Mouse (Mus musculus): Measurements from ENCODE around the gene Lhfpl2.
"Not testable (repeated sequence)": the region's sequence is repeated elsewhere in the genome, so short reads cannot be mapped to it uniquely, and the experiment has no call there.

Lhfpl2 gene

DNA sequence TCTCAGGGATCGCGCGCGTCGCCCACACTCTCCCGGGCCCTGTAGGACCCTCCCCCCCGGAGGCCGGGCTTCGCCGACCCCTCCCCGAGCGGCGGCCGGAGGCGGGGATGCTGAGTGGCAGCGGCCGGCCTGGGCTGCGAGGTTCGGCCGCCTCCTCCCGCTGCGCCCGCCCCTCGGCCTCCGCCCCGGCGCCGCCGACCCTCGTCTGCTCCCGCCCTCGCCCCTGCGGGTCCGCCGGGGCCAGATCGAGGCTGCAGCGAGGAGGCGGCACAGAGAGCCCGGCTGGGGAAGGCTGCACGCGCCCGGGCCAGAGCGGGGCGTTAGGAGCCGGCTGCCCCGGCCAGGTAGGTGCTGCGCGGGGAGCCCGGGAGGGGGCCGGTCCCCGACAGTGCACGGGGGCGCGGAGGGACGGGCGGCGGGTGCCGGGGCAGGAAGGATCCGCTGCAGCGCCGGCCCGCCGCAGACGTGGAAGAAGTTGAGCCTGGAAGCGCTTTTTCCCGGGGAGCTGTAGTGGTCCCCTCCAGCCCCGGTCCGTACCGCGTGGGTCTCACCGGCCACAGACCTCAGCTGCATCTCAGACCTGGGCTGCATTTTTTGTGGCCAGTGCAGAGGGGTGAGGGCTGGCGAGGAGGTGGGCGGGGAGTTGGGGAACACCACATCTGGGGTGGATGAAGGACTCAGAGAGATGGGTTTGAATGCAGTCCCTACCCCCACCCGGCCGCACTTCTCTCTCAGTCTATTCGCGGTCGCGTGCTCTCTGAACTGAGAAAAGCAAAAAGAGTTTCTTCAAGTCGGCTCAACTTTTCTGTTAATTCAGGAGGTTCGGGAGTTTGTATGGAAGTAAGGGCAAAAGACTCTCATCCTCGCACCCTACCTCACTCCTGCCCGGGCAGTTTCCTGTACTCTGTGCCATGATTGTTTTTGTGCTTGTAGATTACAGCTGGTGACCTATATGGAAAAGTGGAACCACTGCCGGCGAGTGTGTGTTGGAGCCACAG lies at the start of gene Lhfpl2:
Gene Lhfpl2 (plus strand): TSS at position 234 of the 998 bp plus-strand sequence.
- DNase-seq: peak; percentile 85

DNA sequence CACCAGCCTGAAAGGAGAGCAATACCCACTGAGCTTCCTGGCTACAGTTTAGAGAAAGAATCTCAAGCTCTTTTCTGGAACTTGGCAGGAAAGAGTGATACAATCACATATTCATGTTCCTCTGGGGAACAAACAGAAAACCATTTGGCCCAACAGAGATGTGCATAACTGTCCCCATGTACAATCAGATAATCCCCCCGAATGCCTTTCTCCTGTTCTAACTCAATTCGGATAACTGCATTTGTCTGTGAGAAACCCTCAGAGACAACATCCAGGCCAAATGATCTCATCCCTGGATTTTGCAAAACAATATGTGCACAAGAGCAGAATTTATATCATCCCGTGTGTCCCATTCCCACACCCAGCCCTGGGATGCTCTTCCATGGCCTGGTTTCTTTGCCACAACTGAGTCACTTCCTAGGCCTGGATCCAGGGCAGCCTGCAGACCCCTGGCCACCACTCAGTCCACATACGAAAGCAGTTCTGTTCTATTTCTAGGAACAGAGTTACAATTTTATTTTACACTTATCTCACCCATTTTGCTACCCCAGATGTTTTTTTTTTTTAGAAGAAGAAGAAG lies 45.5 kb upstream of the Lhfpl2 start:
- peak; percentile 72 for DNase-seq

DNA sequence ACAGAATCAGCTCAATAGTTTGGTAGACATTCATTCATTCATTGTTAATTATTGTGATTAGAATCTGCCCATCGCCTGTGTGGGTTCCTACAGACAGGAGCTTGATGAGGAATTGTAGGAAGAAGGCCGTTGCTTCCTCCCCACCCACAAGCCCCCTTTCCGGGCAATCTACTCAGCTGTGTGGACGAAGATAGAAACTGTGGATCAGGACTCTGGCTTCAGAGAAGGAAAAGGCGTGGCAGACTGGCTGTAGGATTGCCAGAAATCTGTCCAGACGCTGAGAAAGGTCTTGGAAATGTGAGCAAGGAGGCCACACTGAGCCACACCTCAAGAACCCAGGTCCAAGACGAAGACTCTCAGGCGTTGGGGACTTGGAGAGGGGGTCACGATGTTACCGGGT lies 43.6 kb upstream of the Lhfpl2 start:
- no peak for DNase-seq

DNA sequence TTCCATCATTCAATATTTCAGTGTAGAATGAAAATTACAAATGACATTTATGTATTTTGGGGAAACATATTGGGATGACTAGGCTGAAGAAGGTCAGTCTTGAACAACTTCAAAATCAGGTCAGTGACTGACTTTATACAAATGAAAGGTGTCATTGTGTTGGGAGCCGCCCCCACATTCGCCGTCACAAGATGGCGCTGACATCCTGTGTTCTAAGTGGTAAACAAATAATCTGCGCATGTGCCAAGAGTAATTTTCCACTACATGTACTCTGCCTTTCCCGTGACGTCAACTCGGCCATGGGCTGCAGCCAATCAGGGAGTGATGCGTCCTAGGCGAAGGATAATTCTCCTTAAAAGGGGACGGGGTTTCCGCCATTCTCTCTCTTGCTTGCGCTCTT lies 33.0 kb upstream of the Lhfpl2 start:
- not testable (repeated sequence) for DNase-seq

DNA sequence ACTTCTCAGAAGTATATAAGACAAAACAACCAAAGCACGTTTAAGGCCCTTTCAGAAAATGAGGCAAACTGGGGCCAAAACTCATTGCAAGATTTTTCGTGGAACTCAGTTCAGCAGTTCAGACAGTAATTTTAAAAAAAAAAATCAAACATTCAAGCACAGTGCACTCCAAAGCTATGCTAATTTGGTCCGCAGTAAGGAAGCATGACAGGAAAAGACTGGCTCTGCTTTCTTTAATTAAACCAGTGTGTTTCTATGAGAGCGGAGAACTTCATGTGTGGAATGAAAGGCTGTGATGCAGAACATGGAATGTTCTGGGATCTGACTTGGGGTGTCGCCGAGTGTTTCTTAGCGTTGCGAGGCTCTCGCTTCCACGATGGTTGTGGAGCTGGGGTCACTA lies 28.4 kb upstream of the Lhfpl2 start:
- no peak for DNase-seq

DNA sequence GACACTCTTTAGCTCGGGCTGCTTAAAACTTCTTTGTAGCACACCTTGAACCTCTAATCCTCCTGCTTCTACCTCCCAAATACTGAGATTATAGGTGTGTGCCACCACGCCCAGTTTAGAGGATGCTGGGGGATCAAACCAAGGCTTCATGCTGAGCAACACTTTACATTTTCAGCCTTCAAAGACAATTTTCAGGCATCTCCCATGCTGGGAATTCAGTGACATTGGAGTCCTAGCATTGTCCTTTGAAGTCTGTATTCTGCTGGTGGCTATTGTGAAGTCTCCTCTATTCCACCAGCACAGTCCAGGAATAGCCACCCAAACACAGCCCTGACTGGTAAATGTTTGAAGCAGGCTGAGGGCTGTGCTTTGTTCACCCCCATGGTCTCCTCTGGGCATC lies 27.0 kb upstream of the Lhfpl2 start:
- DNase-seq: no peak

DNA sequence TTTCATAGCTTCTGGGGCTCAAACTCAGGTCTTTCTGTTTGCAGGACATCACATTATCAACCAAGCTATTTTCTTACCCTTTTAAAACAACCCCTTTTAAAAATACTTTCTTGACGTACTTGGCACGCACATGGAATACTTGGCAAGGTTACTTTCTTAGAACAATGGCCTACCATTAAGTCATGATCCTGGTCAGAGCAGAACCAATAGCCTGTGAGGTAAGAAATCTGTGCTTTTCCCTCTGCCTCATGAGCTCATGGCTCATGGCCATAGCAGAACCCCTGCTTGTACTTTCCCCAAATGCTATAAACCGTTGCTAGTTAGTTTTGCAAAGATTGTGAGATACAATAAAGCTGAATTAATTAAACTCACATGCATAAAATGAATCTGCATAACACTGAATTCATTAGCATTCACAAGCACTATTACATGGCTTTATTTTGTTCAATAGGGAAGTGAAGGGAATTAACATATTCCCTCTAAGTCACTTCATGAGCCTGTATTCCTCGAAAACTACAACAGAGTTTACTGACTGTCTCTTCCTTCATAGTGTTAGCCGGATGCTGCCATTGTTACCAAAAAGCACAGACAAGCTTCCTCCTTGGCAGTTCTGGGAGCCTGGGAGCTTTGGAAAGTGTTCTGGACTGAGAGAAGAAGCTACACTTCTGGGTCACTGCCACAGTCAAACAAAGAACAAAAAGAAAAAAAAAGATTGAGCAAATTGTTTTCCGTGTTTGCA lies 20.1 kb upstream of the Lhfpl2 start:
- DNase-seq: peak; percentile 65

DNA sequence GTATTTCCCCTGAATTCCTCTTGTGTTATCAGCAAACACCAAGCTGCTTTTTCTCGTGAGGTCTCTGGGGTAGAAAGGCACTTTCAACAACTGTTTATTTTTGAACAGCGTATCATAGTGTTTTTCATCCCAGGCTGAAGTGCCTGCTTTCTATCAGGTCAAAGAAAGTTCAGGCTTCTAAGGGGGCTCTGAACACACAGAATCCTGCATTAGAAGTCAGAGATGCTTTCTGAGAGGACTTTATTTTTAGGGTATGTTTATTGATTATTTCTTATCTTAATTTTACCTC lies 19.6 kb upstream of the Lhfpl2 start:
- no peak for DNase-seq

DNA sequence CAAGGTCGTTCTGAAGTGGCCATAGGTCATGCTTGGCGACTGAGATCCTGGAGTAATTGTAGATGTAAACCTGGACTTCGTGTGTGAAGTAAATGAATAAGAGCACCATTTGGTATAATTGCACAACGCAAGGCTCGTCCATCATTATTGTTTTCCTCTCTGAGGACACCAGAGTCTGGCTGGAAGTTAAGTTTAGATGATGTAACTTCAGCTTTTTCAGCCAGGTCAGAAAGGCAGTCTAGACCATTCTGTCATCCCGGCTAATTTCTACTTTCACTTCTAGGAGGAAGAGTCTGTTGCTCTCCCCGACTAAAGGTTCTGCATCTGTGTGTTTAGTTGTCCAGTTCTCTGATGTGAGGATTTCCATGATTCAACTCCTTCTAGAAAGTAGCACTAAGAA lies 7.6 kb upstream of the Lhfpl2 start:
- peak; percentile 43 for DNase-seq

DNA sequence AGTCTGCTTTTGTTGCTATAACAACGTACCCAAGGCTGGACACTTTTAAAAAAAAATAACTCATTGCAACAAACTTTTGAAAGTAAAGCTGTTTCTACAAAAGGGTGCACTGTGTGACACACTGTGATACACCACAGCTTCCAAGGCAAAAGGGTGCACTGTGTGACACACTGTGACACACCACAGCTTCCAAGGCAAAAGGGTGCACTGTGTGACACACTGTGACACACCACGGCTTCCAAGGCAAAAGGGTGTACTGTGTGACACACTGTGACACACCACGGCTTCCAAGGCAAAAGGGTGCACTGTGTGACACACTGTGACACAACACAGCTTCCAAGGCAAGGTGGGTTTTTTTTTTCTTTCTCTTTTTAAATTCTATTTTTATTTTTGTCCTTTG lies 6.8 kb upstream of the Lhfpl2 start:
- no peak for DNase-seq

DNA sequence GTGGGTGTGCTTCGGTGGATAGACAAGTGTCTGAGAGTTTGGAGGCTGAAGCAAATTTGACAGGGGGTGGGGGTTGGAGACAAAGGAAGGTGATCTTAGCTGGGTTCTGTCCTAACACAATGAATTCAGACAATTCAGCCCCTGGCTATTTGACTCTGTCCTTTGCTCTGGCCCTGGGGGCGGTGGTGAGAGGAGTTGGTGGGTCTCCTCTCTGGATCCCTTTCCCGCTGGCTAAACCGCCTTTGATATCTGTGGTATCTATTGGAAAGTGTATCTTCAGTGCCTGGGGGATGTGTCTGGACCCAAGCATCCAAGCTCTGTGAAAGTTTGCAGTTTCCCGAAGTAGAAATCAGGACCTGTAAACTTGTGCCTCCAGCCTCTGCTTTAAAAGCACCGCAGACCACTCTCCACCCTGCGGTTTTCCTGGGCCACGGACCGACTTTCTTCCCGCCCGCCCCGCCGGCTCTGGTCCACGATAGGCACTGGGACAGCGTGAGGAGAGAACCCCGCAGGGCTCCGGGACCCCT lies 497 bp upstream of the Lhfpl2 start:
- DNase-seq: no peak

DNA sequence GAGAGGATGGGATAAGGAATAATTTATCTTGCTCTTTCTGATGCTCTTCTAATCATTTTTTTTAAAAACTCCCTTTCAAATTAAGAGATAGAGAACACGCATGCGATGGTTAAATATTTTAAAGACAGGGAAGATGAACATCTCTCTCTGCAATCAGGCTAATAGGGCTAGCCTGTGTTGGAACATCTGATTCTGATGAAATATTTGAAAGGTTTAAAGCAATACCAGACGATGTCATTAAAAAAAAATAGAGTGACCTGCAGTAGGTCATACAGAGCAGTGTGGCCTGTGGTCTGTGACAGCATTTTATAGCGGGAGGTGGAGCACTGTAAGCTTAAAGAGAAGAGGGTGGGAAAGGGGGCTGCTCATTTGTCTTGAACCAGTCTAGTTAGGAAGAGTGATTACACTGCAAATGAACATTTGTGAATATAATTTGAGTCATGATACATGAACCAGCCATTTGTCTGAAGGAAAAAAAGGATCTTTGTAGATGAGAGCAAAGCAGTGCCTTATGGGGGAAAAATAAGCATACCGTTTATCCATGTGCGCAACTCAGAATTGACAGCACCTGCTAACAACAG lies 1.1 kb downstream of the Lhfpl2 start:
- DNase-seq: no peak

DNA sequence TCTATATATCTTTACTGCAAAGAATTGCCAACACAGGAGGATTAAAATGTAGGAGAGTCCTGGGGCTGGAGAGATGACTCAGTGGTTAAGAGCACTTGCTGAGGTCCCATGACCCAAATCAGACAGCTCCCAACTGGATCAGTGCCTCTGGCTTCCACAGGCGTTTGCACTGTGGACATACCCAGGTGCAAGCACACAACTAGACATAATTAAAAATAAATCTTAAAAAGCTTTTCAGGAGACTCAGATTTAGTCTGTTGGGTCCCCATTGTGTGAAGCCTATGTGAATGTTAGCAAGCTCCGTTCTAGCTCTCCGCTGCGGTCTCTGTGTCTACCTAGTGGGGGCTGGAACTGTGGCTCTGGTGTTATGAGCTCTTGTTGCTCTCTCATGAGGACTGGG lies 1.8 kb downstream of the Lhfpl2 start:
- DNase-seq: no peak

DNA sequence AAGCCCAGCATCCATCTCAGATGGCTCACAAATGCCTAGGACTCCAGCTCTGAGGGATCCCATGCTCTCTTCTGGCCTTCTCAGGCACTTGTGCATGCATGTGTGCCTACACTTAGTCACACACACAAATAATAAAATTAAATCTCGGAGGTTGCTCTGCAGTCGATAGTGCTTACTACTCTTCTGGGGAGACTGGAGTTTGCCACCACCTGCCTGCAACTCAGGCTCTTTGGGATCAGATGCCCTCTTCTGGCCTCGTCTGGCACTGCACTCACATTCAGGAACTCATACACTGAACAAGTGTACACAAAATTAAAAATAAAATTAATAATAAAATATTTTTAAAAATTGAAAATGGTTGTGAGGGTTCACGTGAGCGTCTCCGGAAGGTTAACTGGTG lies 2.2 kb downstream of the Lhfpl2 start:
- DNase-seq: peak; percentile 73

DNA sequence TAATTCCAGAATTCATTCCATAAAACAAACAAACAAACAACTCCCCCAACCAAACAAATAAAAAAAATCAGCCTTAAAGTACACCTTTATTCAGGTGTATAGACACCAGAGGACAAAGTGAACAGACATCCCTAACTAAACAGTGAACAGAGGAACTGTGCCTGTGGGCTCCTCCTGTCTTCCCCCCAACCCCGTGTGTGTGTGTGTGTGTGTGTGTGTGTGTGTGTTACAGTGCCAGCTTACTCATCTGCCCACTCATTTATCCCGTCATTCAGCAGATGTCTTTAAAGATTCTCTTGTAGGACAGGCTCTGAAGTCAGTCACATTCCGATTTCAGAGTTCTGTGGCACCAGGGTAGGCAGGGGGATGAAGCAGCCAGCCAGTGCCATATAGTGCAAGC lies 2.9 kb downstream of the Lhfpl2 start:
- DNase-seq: no peak

DNA sequence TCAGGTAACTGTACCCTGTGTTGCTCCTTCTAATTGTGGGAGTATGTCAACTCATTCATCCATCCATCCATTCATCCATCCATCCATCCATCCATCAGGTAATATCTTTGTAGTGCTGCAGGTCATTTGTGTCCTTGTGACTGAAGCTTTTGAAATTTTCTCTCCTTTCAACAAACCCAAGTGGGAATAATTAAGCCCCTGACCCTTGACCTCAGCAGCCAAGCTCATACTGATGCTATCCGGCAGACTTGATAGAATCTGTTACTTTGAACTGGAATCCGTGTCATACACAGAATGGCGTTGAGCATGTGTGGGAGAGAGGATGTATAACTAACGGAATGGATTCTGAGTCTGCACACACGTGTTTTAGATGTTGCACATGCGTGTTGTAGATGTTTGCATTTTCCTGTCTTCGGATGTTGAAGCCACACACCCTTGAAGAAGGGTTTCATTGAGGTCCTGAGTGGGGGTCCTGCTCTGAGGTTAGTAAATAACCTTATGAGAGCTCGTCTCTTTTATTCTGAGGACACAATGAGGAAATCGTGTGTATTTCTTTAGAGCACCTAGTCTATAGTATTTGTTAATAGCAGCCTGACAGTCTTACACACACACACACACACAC lies 3.8 kb downstream of the Lhfpl2 start:
- no peak for DNase-seq

DNA sequence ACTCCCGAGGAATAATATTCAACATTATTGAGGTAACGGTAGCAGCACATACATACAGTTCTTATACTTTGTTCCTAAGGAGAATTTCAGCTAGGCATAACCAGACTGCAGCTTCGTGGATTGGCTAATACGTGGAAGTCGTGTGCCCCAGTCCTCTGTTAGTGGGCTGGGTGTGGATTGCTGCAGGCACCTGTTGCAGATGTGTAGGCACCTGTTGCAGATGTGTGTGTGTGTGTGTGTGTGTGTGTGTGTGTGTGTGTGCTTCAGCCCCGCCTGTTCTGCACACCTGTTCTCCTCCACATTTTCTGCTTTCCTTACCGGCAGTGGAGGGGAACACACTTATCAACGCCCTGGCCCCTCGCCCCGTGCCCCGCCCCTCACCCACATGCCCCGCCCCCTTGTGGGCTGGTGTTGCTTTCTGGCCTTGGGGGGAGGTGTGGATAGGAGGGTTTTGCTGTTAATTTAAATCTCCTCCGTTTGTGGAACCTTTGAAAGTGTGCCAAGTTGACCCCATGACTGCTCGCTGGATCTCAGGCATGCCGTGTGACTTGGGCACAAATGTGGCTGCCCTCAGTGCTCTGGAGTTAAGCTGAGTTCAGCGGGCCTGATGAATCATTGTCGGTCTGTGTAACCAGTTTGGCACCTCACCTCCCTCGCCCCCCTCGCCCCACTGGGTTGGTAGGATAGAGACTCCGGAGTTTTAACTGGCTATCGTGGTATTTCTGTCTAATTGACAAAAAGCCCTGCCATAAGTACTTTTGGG lies 4.9 kb downstream of the Lhfpl2 start:
- peak; percentile 62 for DNase-seq

DNA sequence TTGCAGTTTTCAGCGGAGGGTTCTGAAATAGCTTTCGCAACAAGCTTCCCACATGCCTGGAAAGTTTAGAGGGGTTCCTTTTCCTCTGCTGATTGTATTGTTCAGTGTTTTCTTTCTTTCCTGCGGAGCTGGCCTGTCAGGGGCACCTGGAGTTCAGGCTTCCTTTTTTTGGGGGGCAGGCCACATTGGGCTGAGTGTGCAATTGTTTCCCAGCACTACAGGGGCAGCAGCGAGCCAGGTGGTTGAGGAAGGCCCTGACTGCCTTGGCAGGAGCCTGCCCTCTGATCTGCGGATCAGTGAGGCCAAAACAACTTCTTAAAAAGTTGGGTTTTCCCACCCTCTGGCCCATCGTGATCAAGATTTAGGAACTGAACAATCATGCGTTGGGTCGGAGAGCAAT lies 5.6 kb downstream of the Lhfpl2 start:
- DNase-seq: peak; percentile 57

DNA sequence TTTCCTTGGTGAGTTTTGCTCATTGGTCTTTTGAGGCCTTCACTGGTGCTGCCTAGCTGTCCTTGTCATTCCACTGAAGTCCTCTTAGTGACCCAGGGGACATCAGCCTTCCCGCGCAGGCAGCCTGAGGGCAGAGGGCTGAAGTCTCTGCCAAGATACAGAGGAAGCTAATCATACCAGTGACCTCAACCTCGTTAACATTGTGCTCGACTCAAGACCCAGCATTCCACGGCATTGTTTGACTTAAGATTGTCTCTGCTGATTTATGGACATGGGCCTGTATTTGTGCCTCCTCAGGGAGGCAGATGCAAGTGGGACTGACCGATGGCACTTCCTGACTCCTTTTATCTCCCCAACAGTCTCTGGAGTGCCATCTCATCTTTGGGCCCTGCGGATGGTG lies 7.0 kb downstream of the Lhfpl2 start:
- peak; percentile 60 for DNase-seq

DNA sequence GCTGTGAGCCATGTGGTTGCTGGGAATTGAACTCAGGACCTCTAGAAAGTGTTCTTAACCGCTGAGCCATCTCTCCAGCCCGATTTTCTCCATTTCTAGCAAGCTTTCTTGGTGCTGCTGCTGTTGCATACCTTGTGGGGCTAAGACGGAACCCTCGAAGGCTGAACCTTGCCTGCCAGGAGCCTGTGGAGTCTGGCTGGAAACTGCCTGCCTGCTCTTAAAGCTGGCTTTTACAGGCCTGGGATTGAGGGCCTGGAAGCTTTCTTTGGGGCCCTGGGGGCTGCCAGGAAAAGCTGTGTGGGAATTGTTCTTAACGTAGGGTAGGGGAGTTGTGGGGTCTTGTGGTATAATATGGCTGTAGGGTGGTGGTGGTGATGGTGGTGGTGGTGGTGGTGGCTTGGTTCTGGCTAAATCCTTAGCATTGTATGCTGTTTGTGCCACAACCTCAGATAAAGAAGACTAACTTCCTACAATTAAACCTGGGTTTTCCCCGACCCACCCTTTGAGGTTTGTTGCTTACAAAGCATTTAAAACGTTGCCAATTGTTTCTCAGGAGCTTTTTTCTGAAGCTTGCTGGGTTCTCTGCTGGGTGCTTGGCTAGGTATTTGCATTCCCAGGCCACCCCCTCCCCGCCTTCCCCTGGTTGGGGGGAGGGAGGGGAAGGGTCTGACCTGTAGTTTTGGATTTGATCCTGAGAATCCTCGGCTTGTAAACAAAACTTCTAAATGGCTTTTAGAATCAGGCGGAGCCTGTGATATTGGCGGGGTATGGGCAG lies 7.9 kb downstream of the Lhfpl2 start:
- DNase-seq: no peak

DNA sequence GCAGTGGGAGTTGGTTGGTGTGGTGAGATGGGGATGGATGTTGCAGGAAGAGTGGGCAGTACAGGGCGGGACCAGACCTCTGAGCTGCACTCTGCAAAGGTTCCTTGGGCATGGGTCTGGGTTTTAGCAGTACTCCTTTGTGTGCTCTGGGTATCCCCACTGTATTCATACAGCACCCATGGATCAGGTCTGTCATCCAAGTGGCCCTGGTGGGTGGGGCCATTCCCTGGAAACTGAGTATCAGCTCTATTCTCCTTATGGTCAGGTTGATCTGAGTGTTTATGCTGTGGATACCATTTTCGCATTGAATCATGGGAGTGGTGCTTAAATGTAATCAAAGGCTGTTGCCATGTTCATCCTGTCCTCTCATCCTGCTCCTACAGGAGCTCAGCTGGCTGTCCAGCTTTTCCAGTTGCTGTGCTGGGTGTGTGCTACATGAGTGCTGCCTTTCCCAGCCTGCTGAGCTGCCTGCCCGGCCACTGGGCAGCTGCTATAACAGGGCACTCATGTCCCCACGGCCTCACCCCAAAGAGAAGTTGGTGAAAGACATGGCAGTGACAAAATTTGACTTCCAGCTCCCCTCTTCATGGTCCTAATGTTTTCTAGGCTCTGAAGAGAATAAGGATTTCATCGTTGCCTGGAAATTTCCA lies 9.2 kb downstream of the Lhfpl2 start:
- no peak for DNase-seq

All from lung, postnatal 10 days (tissue).